Mouse (Mus musculus) liver, embryonic 13.5 days (tissue): ENCODE results near the gene Tbc1d14. TPM values are rescaled to one million over a fixed set of nuclear protein-coding genes. Genes with fewer than 3 reads are reported as not detected.

Source experiments
- ATAC-seq: fragments of 200-750 bp; cut with Nextera tagmentation; 2 replicates; pipeline ENCODE4 v1.8.0; 2017; ENCODE audit warnings: low read depth, mild to moderate bottlenecking, moderate number of reproducible peaks, moderate library complexity
- DNase-seq: peaks from one replicate; pipeline ENCODE4 v3.0.0; 2022
- H3K27ac ChIP-seq: fragments of 300-500 bp; sonication (generic); 2 replicates; pipeline ENCODE4 v1.5.1; 2015; ENCODE audit warnings: moderate library complexity, mild to moderate bottlenecking, inconsistent platforms
- H3K27me3 ChIP-seq: fragments of 300-500 bp; sonication (generic); 2 replicates; pipeline ENCODE4 v1.6.1; 2015; ENCODE audit warnings: mild to moderate bottlenecking, inconsistent platforms
- H3K36me3 ChIP-seq: fragments of 300-500 bp; sonication (generic); 2 replicates; pipeline ENCODE4 v1.6.1; 2015; ENCODE audit warnings: mild to moderate bottlenecking, inconsistent platforms
- H3K4me1 ChIP-seq: fragments of 300-500 bp; sonication (generic); replicated peaks from 2 replicates; pipeline ENCODE4 v1.6.1; 2015; ENCODE audit warnings: inconsistent platforms
- H3K4me2 ChIP-seq: fragments of 300-500 bp; sonication (generic); 2 replicates; pipeline ENCODE4 v1.6.1; 2015; ENCODE audit warnings: inconsistent platforms, mild to moderate bottlenecking, moderate library complexity
- H3K4me3 ChIP-seq: fragments of 300-500 bp; sonication (generic); replicated peaks from 2 replicates; pipeline ENCODE4 v1.5.1; 2015; ENCODE audit warnings: mild to moderate bottlenecking, inconsistent platforms
- H3K9ac ChIP-seq: fragments of 300-500 bp; sonication (generic); 2 replicates; pipeline ENCODE4 v1.6.1; 2015; ENCODE audit warnings: mild to moderate bottlenecking, inconsistent platforms
- H3K9me3 ChIP-seq: fragments of 300-500 bp; sonication (generic); replicated peaks from 2 replicates; pipeline ENCODE4 v1.6.1; 2016; ENCODE audit warnings: inconsistent platforms
- WGBS: fragments of 180-500 bp; shearing (Covaris S2); methylation state at CpG from one replicate; pipeline ENCODE4 v1.1.7; 2015; ENCODE audit not compliant: insufficient replicate concordance; 5-methylcytosine and 5-hydroxymethylcytosine counted together
- polyA plus RNA-seq: library from polyadenylated mRNA; unstranded; fragments of >200 nt; fragmentation: Nextera tagmentation; extraction: Ambion mirVana; gene quantifications from 2 replicates; pipeline ENCODE4 v1.2.1, GENCODE M21; 2015

Tbc1d14 gene
- polyA plus RNA-seq, 1 experiment from 2014 or later, result 9.4 TPM

DNA sequence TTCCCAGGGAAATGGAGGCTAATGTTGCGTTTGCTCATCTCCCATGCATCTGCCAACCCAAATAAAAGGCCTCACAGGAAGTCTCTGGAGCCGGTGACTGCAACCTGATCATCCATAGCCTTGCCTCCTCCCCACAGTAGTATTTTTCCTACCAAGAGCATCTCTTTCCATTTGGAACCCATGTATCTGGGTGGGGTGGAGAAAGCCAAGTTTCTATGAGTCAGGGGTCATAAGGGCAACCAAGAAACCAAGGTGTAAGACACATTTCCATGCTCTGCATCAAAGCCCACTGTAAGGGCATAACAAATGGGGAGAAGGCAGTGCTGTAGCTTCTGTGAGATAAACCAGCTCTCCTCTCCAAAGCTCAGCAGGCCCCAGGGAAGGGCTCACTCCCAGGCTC lies 131.8 kb downstream of the Tbc1d14 start:
- Histone ChIP-seq H3K4me2 (no peak overlapping the region), H3K9ac (no peak overlapping the region), H3K27me3 (no peaks in the 10 kb centered on the region), H3K4me1 (peaks cover 30% of the 10 kb centered on the region), H3K36me3 (no peaks in the 10 kb centered on the region), H3K9me3 (no peaks in the 10 kb centered on the region), H3K27ac (no peak overlapping the region), H3K4me3 (no peak overlapping the region)
- WGBS, result 45% methylated on average over 2 of the region's 2 CpGs
- DNase-seq (no peak), ATAC-seq (no peak)

DNA sequence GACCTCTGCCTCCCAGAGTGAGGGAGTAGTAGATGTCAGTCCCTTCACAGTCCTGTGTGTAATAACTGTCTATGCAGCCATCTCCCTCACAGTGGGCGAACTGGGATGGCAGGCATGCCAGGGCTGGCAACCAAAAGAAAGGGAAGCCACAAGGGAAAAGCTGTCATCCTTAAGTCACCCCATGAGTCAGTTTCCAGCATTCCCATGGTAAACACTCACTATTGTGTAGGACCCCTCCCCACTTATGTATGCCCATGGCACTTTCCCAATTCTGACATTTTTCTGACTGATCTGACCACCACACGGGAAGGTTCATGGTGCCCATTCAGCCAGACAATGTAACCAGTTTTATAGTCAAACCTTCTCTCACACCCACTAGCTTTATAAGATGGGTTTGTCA lies 132.4 kb downstream of the Tbc1d14 start:
- Histone ChIP-seq H3K27ac (no peak overlapping the region), H3K36me3 (no peaks in the 10 kb centered on the region), H3K9me3 (no peaks in the 10 kb centered on the region), H3K9ac (no peak overlapping the region), H3K4me3 (no peak overlapping the region), H3K4me2 (no peak overlapping the region), H3K4me1 (peaks cover 25% of the 10 kb centered on the region), H3K27me3 (no peaks in the 10 kb centered on the region)
- no peak for ATAC-seq
- WGBS, result 86% methylated on average over 2 of the region's 2 CpGs
- no peak for DNase-seq

DNA sequence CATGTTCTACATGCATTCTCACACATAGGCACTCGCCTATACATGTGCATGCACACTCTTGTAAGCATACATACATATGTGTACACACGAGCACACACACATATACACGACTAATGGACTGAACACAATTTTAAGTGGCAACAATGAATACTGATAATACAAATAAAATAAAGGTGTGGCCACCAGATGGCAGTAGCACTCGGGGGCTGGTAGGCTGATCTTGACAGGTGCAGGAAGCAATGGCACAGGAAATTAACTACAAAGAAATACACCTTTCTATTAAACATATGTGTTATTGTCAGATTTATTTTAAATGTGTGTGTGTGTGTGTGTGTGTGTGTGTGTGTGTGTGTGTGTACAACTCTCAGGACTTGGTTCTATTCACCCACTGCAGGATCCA lies 134.2 kb downstream of the Tbc1d14 start:
- peak; percentile 38 for DNase-seq
- Histone ChIP-seq H3K27ac (no peak overlapping the region), H3K4me3 (no peak overlapping the region), H3K4me2 (no peak overlapping the region), H3K9me3 (no peaks in the 10 kb centered on the region), H3K4me1 (peaks cover 15% of the 10 kb centered on the region), H3K36me3 (no peaks in the 10 kb centered on the region), H3K27me3 (no peaks in the 10 kb centered on the region), H3K9ac (no peak overlapping the region)
- 10% methylated on average over 4 of the region's 4 CpGs for WGBS
- no peak for ATAC-seq

DNA sequence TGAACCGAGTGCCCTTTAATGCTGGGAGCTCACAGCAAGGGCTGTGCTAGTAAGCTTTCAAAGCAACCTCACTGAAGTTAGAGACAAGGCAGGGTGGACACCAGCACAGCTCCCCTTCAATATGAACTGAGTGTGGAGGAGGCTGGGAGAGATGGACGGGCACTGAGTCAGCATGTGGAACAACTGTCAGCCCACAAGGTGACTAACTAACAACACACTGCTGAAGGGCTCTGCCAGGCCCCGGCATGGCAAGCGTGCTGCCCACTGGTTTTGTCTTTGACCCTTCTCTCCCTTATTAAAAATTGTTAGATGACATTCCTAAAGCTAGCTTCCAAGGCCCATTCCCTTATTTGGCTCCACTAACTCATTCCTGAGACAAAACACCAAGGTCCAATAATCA lies 135.4 kb downstream of the Tbc1d14 start:
- Histone ChIP-seq H3K27ac (no peak overlapping the region), H3K27me3 (no peaks in the 10 kb centered on the region), H3K36me3 (no peaks in the 10 kb centered on the region), H3K4me2 (no peak overlapping the region), H3K4me1 (0 out of 2 replicates have a peak, but pooled peaks cover 4% of the 10 kb centered on the region), H3K9me3 (no peaks in the 10 kb centered on the region), H3K4me3 (no peak overlapping the region), H3K9ac (no peak overlapping the region)
- 59% methylated on average over 4 of the region's 4 CpGs for WGBS
- no peak for DNase-seq
- ATAC-seq, result no peak

DNA sequence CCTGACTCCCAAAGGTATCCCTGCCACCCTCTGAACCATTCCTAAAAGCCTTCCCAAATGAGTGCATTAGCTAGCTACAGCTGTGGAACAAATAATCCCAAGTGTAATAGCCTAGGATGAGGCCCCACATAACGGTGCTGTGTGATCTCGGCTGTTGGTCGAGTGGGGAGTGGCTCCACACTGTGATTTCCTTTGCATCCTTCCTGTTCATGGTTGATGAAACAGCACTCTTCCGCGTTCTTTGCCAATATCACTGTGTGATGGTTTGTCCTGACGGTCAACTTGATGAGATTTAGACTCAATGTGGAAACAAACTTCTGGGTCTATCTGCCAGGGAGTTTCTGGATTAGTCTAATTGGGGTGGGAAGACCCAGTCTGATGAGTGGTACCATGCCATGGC lies 140.3 kb downstream of the Tbc1d14 start:
- Histone ChIP-seq H3K4me2 (no peak overlapping the region), H3K27ac (no peak overlapping the region), H3K4me1 (no peaks in the 10 kb centered on the region), H3K9me3 (no peaks in the 10 kb centered on the region), H3K36me3 (no peaks in the 10 kb centered on the region), H3K4me3 (no peak overlapping the region), H3K27me3 (no peaks in the 10 kb centered on the region), H3K9ac (no peak overlapping the region)
- DNase-seq (no peak), ATAC-seq (no peak)
- WGBS, result 55% methylated on average over 6 of the region's 6 CpGs

DNA sequence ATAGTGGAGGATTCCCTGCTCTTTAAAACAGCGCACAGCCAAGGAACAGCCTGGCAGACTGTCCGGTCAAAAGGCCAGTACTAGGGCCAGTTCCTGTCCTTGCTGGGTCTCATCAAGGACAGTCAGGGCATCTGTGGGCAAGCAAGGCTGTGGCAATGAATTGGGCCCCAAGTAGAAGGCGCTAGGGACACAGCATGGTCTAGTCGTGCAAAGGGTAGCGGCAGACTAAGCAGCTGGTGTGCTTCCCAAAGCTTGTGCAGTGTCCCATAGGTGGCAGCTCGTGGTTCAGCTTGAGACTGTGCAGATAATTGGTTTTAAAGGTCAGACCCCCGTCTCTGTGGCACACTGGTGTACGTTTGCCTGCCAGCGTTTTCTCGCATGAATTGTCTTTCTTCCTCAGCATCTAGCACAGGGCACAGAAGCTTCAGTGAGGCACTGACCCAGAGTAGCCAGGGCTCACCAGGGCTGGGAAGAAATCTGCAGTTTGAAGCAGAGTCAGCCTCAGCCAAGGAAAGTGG lies 141.1 kb downstream of the Tbc1d14 start:
- DNase-seq, result no peak
- no peaks in the 10 kb centered on the region for H3K27me3 ChIP-seq
- 67% methylated on average over 10 of the region's 10 CpGs for WGBS
- no peak overlapping the region for H3K9ac ChIP-seq
- no peak overlapping the region for H3K4me3 ChIP-seq
- no peaks in the 10 kb centered on the region for H3K4me1 ChIP-seq
- no peak overlapping the region for H3K27ac ChIP-seq
- H3K9me3 ChIP-seq, result no peaks in the 10 kb centered on the region
- H3K36me3 ChIP-seq, result no peaks in the 10 kb centered on the region
- H3K4me2 ChIP-seq, result no peak overlapping the region
- no peak for ATAC-seq

DNA sequence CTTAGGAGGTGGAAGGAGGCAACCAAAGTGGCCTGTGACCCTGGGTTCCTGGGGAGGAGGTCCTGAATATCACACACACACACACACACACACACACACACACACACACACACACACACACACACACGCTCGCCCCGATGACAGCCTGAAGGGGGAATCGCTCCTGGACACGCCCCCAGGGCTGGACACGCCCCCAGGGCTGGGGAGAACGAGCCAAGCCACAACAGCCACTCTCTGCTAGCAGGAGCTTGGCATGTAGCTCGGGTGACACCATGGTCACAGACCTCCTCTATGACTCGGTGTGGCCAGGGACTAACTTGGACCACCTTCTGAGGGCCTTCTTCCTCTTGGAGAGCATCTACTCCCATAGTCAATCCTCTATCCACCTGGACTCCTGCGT lies 142.0 kb downstream of the Tbc1d14 start:
- H3K9ac ChIP-seq, result no peak overlapping the region
- ATAC-seq (no peak), DNase-seq (no peak)
- no peak overlapping the region for H3K4me3 ChIP-seq
- no peak overlapping the region for H3K4me2 ChIP-seq
- 15% methylated on average over 9 of the region's 10 CpGs for WGBS
- H3K4me1 ChIP-seq, result no peaks in the 10 kb centered on the region
- H3K27ac ChIP-seq, result no peak overlapping the region
- H3K27me3 ChIP-seq, result peaks cover 6% of the 10 kb centered on the region
- no peaks in the 10 kb centered on the region for H3K36me3 ChIP-seq
- H3K9me3 ChIP-seq, result no peaks in the 10 kb centered on the region

DNA sequence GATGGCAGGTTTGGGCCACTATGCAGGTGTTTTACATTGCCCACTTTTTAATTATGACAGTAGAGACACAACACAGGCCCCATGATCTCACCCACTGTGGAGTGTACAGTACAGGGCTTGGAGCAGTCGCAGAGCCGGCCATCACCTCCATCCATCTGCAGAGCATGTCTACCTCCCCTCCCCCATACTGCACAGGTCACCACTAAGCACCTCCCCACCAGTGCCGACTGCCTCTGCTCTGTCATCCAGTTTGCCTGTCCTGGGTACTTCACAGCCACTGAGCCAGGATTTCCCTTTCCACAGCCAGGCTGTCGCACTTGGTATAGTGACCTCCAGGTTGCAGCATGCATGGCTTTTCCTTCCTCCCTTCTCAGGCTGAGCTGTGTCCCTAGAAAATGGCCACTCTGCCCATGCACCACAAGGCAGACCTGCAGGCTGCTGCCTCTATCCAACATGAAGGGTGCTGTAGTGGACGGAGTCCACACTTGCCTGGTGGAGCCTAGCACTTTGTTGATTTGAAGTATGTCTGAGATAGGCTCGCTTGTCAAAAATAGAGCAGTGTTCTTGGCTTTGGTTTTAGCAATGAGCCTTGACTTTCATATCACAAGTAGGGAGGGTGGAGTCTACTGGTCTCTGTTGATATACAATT lies 143.2 kb downstream of the Tbc1d14 start:
- 48% methylated on average over 6 of the region's 6 CpGs for WGBS
- DNase-seq, result no peak
- peaks cover 19% of the 10 kb centered on the region for H3K27me3 ChIP-seq
- H3K36me3 ChIP-seq, result no peaks in the 10 kb centered on the region
- no peak for ATAC-seq
- no peak overlapping the region for H3K4me3 ChIP-seq
- H3K4me2 ChIP-seq, result no peak overlapping the region
- H3K9me3 ChIP-seq, result no peaks in the 10 kb centered on the region
- H3K27ac ChIP-seq, result no peak overlapping the region
- no peak overlapping the region for H3K9ac ChIP-seq
- no peaks in the 10 kb centered on the region for H3K4me1 ChIP-seq

DNA sequence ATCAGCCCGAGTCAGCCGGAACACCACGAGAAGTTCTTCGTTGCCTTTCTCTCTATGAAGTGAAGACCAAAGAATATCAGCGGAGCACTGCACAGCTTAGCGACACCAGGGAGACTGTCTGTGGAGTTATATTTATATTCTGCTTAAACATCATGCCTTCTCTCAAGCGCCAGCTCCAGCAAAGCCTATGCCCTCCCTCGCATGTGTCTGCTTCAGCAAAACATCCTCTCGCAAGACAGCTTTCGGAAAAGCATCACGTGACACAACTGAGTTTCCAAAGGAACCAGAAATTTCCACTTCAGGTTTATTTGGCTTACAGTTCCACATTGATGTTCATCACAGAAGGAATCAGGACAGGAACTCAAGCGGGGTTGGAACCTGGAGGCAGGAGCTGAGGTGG lies 145.2 kb downstream of the Tbc1d14 start:
- Histone ChIP-seq H3K4me3 (no peak overlapping the region), H3K27ac (no peak overlapping the region), H3K4me1 (no peaks in the 10 kb centered on the region), H3K9me3 (no peaks in the 10 kb centered on the region), H3K9ac (no peak overlapping the region), H3K36me3 (no peaks in the 10 kb centered on the region), H3K4me2 (no peak overlapping the region), H3K27me3 (peaks cover 26% of the 10 kb centered on the region)
- DNase-seq (no peak), ATAC-seq (no peak)
- 75% methylated on average over 12 of the region's 12 CpGs for WGBS

DNA sequence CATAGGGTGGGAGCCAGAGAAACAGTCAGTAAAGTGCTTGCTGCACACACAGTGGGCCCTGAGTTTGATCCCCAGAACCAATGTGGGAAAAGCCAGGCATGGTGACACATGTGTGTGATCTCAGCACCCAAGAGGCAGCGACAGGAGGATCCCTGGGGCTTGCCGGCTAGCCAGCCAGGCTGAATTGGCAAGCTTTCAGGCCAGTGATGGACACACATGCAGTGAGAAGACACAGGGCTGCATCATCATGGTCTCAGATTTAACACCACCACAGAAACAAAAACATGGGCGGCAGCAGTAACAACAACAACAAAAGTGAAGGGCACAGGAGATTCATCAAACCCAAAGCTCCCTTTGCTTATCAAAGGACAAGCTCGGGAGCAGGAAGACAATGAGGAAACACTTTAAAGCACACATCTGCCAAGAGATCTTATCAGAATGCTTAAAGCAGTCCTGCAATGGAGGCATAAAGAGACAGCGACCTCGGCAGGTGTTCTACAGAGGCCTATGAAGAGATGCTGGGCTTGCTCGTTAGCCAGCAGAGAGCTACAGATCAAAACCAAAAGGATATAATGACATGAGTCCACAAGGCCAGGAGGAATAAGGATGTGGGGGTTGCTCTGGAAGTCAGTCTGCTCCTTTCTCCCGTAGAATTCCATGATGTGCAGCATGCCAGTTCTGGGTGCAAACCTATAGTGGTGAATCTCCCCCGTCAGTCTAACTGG lies 146.7 kb downstream of the Tbc1d14 start:
- Histone ChIP-seq H3K4me3 (no peak overlapping the region), H3K27me3 (peaks cover 26% of the 10 kb centered on the region), H3K27ac (no peak overlapping the region), H3K4me2 (no peak overlapping the region), H3K36me3 (no peaks in the 10 kb centered on the region), H3K9ac (no peak overlapping the region), H3K9me3 (no peaks in the 10 kb centered on the region), H3K4me1 (no peaks in the 10 kb centered on the region)
- no peak for ATAC-seq
- WGBS, result 28% methylated on average over 9 of the region's 9 CpGs
- DNase-seq, result no peak

DNA sequence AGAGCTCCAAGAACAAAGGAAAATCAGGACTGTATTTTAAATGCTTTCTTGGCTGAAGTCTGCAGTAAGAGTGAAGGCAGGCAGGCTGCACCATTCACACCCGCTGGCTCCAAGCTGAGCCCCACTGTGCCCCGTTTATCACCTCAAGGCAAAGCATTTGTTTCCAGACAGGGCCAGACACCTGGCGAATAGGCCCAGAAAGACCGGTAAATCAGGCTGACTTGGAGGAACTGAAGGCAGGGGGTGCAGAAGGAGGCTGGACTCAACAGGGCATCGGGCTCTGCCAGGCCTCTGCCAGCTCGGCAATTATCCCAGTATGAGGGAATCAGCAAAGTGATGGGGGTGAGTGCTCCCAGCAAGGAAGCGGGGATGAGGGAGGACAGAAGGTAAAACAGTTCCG lies 148.0 kb downstream of the Tbc1d14 start:
- DNase-seq, result no peak
- 21% methylated on average over 8 of the region's 8 CpGs for WGBS
- peaks cover 26% of the 10 kb centered on the region for H3K27me3 ChIP-seq
- H3K4me3 ChIP-seq, result no peak overlapping the region
- no peak overlapping the region for H3K4me2 ChIP-seq
- no peaks in the 10 kb centered on the region for H3K4me1 ChIP-seq
- H3K9ac ChIP-seq, result no peak overlapping the region
- no peak for ATAC-seq
- no peak overlapping the region for H3K27ac ChIP-seq
- no peaks in the 10 kb centered on the region for H3K9me3 ChIP-seq
- H3K36me3 ChIP-seq, result no peaks in the 10 kb centered on the region

DNA sequence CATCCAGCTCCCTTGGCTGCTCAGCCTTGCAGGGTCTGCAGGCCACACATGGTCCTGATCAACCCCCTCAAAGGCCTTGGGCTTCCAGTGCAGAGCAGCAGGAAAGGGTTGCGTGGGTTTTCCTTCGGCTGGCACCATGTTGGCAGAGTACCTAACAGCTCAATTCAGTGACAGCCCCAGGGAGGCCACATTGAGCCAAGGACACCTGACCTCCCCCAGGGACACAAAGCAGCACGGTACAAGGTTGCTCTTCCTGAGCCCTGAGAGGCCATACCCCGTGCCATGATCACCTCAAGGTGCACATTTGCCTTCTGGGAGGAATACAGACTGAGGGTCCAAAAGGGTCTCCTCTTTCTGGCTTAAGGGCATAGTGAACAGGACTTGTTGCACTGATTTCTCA lies 148.5 kb downstream of the Tbc1d14 start:
- Histone ChIP-seq H3K4me3 (no peak overlapping the region), H3K4me1 (no peaks in the 10 kb centered on the region), H3K4me2 (no peak overlapping the region), H3K36me3 (no peaks in the 10 kb centered on the region), H3K9me3 (no peaks in the 10 kb centered on the region), H3K9ac (no peak overlapping the region), H3K27ac (no peak overlapping the region), H3K27me3 (peaks cover 26% of the 10 kb centered on the region)
- ATAC-seq (no peak), DNase-seq (no peak)
- WGBS, result 32% methylated on average over 4 of the region's 4 CpGs
